Mouse (Mus musculus) E14TG2a.4 (cell line): ENCODE results near the gene Ank2.
A peak's percentile ranks its signal among the peaks of the same experiment; 100 is the strongest.

Experiments
- H3K27me3 ChIP-seq: 2 replicates; pipeline ENCODE4 v1.6.1; 2014; ENCODE audit warnings: low read length, control low read depth; ENCODE audit not compliant: insufficient read depth
- H3K36me3 ChIP-seq: 2 replicates; pipeline ENCODE4 v1.6.1; 2014; ENCODE audit warnings: low read length, control low read depth; ENCODE audit not compliant: insufficient read depth
- H3K4me1 ChIP-seq: replicated peaks from 2 replicates; pipeline ENCODE4 v1.6.1; 2014; ENCODE audit warnings: low read depth, low read length, control low read depth
- H3K4me3 ChIP-seq: replicated peaks from 2 replicates; pipeline ENCODE4 v1.5.1; 2014; ENCODE audit warnings: mild to moderate bottlenecking, low read length
- H3K9me3 ChIP-seq: 2 replicates; pipeline ENCODE4 v1.6.1; 2014; ENCODE audit warnings: low read length, control low read depth
- CTCF ChIP-seq: conservative IDR thresholded peaks from 2 replicates; pipeline ENCODE4 v1.5.1; 2014; ENCODE audit warnings: low read length
- NANOG ChIP-seq: IDR thresholded peaks from 2 replicates; pipeline ENCODE4 v1.6.1; 2014; ENCODE audit warnings: borderline replicate concordance, low read length, mixed read lengths
- POU5F1 ChIP-seq: IDR thresholded peaks from 2 replicates; pipeline ENCODE4 v1.6.1; 2014; ENCODE audit warnings: low read length, borderline replicate concordance

Ank2 gene

DNA sequence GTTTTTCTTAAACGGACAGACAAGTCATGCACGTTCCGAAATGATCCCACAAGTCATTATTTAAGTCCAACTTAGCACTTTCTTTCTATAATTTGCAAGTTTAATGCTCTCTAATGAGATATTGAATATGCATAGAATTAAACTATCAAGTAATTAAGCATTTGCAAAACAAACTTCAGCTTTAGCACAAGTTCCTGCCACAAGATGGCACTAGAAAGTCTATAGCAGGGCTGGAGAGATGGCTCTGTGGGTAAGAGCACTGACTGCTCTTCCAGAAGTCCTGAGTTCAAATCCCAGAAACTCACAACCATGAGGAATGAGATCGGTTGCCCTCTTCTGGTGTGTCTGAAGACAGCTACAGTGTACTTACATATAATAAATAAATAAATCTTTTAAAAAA, 45.4 kb downstream of the Ank2 start:
- TF ChIP-seq POU5F1, result no peak
- no peak for TF ChIP-seq CTCF
- no peak for TF ChIP-seq NANOG
- Histone ChIP-seq H3K4me1 (peaks cover 42% of the 10 kb centered on the region), H3K4me3 (no peak overlapping the region), H3K9me3 (no peaks in the 10 kb centered on the region), H3K27me3 (0 out of 2 replicates have a peak, but pooled peaks cover 4% of the 10 kb centered on the region), H3K36me3 (no peaks in the 10 kb centered on the region)

DNA sequence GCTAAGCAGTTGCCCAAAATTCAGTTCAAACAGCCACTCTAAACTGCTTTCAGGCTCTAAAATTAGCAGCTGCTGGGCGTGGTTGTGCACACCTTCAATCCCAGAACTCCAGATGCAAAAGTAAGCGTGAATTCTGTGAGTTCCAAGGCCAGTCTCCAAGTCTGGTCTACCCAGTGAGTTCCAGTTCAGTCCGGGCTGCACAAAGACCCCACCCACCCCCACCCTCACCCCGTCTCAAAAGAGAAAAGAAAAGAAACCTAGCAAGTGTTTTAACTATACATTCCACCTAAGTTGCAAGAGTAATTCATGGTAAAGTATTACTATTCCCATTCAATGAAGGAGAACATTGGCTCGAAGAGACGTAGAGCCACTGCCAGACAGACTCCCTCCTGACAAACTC, 45.9 kb downstream of the Ank2 start:
- TF ChIP-seq NANOG (no peak), POU5F1 (no peak), CTCF (no peak)

DNA sequence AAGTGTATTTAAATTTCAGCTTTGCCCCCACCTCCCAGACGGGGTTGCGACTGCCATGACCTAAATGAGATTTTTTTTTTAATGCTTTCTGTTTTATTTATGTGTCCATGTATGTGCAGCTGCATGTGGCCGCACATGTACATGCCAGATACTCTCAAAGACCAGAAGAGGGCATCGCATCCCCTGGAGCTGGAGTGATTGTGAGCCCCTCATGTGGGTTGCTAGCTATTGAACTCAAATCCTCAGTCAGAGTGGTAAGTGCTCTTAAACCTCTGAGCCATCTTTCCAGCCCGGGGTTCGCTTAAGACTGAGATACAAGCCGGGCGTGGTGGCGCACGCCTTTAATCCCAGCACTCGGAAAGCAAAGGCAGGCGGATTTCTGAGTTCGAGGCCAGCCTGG, 46.9 kb downstream of the Ank2 start:
- Histone ChIP-seq H3K27me3 (no peaks in the 10 kb centered on the region; the same call in 1 of the 2 replicates), H3K36me3 (no peaks in the 10 kb centered on the region), H3K4me3 (peak overlapping the region; percentile 29; the same call in 1 of the 2 replicates), H3K9me3 (no peaks in the 10 kb centered on the region), H3K4me1 (peaks cover 30% of the 10 kb centered on the region)
- TF ChIP-seq CTCF (peak; percentile 25; the same call in 1 of the 2 replicates), NANOG (no peak), POU5F1 (no peak)

More for the DNA sequence above, 45.9 kb downstream of the Ank2 start:
- Histone ChIP-seq H3K4me3 (peak overlapping the region; percentile 29; the same call in 1 of the 2 replicates), H3K4me1 (peaks cover 38% of the 10 kb centered on the region), H3K27me3 (no peaks in the 10 kb centered on the region; the same call in 1 of the 2 replicates), H3K36me3 (no peaks in the 10 kb centered on the region), H3K9me3 (no peaks in the 10 kb centered on the region)

DNA sequence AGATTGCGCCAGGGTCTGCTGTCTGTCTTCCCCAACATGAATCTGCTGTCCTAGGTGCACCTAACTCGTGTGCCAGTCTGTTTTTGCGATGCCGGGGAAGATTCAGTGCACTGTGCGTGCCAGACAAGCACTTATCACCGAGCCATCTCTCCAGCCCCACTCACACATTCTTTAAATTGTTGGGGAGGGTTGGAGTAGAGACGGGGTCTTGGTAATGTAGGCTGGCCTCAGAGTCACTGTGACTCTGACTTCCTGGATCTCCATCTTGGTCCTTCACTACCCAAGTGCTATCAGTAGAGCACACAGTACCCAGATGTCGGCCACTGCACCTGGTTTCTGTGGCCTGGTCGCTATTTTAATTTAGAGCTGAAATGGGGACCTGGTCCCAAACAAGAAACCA, 47.4 kb downstream of the Ank2 start:
- Histone ChIP-seq H3K4me3 (no peak overlapping the region), H3K27me3 (no peaks in the 10 kb centered on the region; the same call in 1 of the 2 replicates), H3K36me3 (no peaks in the 10 kb centered on the region), H3K4me1 (peaks cover 28% of the 10 kb centered on the region), H3K9me3 (no peaks in the 10 kb centered on the region)
- no peak for TF ChIP-seq NANOG
- TF ChIP-seq POU5F1, result no peak
- TF ChIP-seq CTCF, result no peak

DNA sequence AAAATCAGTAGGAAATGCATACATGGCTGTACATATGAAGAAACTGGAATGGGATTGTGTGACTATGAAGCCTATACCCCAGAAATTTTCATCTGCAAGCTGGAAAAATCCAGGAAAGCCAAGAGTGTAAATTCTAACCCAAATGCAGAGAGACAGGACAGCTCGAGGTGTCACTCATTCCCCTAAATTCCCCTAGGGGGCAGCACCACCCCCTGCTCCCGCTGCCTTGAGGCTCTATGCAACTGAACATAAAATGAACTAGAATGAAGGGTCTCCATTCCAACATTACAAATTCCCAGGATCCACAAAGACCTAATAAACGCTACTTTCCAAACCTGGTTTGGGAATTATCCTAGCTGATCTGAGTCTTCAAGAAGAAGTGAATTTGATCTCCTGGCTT, 48.1 kb downstream of the Ank2 start:
- peaks cover 26% of the 10 kb centered on the region for H3K4me1 ChIP-seq
- TF ChIP-seq NANOG (no peak), CTCF (peak; percentile 85), POU5F1 (no peak)
- H3K9me3 ChIP-seq, result no peaks in the 10 kb centered on the region
- H3K4me3 ChIP-seq, result no peak overlapping the region
- H3K36me3 ChIP-seq, result no peaks in the 10 kb centered on the region
- H3K27me3 ChIP-seq, result no peaks in the 10 kb centered on the region; the same call in 1 of the 2 replicates

DNA sequence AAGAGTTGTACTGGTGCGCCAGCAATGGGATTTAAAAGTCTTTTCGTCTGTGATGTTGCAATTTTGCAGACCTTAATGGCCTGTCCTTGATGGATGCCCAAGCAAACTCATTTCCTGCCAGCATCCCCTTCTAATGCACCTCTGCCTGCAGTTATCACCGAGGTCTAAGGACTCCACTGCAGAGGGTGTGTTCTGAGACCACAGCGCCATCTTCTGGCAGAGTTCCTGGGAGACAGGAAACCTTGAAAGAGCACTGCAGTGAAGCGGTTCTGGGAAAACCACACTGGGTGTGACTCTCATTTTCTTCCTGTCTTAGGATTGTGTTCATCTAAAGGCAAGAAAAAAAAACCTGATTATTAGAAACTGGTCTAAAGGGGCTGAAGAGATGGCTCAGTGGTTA, 53.0 kb downstream of the Ank2 start:
- no peak overlapping the region for H3K4me3 ChIP-seq
- H3K9me3 ChIP-seq, result no peaks in the 10 kb centered on the region
- peaks cover under 1% of the 10 kb centered on the region; the same call in 1 of the 2 replicates for H3K4me1 ChIP-seq
- no peaks in the 10 kb centered on the region for H3K36me3 ChIP-seq
- TF ChIP-seq NANOG (no peak), CTCF (peak; percentile 60)
- no peaks in the 10 kb centered on the region; the same call in 1 of the 2 replicates for H3K27me3 ChIP-seq

DNA sequence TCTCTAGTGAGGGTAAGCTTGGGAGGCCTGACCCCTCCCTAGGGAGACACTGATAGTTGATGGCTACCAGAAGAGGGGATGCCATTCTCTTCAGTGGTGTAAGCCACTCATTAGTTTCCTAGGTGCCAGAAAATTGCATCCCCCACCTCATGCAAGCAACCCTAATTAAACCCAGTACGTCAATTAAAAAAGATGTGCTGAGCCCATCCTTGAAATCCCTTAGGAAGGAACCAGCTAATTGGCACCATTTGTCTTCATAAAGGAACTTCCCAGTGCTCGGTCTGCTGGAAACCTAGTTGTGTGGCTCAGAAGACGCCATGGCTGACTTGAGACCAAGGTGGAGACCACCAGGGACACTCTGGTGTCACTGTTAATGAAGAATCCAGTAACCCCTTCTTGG, 65.9 kb downstream of the Ank2 start:
- H3K4me1 ChIP-seq, result no peaks in the 10 kb centered on the region
- no peak overlapping the region for H3K4me3 ChIP-seq
- peaks cover 6% of the 10 kb centered on the region; the same call in 1 of the 2 replicates for H3K27me3 ChIP-seq
- TF ChIP-seq POU5F1, result no peak
- H3K9me3 ChIP-seq, result no peaks in the 10 kb centered on the region
- H3K36me3 ChIP-seq, result no peaks in the 10 kb centered on the region

DNA sequence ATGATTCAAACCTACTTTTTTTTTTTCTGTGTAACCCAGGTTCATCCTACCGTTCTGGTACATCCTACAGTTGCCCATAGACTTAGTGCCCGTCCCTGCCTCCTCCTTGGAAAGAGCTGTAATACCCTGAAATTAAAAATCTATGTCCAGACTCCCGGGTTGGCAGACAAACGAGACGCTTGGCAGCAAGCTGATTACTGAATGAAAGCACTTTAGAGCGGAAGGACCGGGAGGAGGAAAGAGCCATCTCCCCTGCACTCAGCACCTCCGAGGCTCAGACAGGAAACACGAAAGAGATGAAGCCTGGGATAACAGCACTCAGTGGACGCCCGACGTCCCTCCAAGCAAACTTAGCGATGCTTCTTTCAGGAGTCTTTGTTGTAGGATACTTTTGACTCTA, 69.3 kb downstream of the Ank2 start:
- H3K4me1 ChIP-seq, result no peaks in the 10 kb centered on the region
- no peak for TF ChIP-seq NANOG
- no peak for TF ChIP-seq CTCF
- no peak for TF ChIP-seq POU5F1
- H3K36me3 ChIP-seq, result no peaks in the 10 kb centered on the region
- no peak overlapping the region for H3K4me3 ChIP-seq
- peaks cover 6% of the 10 kb centered on the region; the same call in 1 of the 2 replicates for H3K27me3 ChIP-seq
- no peaks in the 10 kb centered on the region for H3K9me3 ChIP-seq

DNA sequence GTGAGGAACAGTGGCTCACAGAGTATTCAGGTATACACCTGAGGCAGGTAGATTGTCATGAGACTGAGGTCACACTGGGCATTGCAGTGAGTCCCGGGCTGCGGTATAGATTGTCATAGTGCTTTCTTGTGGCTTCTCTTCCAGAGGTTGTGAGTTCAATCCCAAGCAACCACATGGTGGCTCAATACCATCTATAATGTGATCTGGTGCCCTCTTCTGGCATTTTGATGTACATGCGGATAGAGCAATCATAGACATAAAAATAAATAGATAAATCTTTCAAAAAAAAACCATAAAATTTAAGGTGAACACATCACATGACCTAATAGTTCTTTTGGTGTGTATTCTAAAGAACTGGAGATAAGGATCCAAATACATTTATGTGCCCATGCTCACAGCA, 70.6 kb downstream of the Ank2 start:
- no peaks in the 10 kb centered on the region for H3K36me3 ChIP-seq
- H3K4me3 ChIP-seq, result no peak overlapping the region
- peaks cover 6% of the 10 kb centered on the region; the same call in 1 of the 2 replicates for H3K27me3 ChIP-seq
- H3K4me1 ChIP-seq, result no peaks in the 10 kb centered on the region
- no peak for TF ChIP-seq NANOG
- peak; percentile 32; the same call in 1 of the 2 replicates for TF ChIP-seq CTCF
- H3K9me3 ChIP-seq, result no peaks in the 10 kb centered on the region
